Mouse (Mus musculus): ENCODE measurements around the gene Rpl29. TPM values are rescaled to one million over a fixed set of nuclear protein-coding genes. Genes with fewer than 3 reads are reported as not detected.

Gene Rpl29
- polyA plus RNA-seq, 1 experiment from 2014 or later = 931 TPM

DNA sequence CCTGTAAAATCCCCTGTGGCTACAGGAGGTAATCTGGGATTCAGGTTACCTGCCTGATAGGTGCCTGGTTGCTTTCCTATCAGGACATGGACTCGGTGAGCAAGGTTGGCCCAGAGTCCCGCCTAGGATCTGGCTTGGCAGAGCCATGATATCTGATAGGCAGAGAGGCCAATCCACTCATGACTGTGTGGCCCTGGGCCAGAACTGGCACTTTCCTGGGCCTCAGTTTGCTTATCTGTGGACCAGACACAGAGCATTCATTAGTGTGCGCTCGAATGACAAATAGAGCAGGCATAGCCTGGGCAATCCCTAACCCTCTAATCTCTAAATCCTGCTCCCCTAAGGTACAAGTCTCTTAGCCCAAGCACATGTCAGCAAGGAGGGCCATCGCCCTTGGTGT lies 27.1 kb upstream of the Rpl29 start:
- H3K9ac ChIP-seq (ENCODE audit: low read depth, low read length) = no peak overlapping the region
- H3K4me3 ChIP-seq (ENCODE audit: low read length) = no peak overlapping the region
- no peak overlapping the region for H3K27ac ChIP-seq (ENCODE audit: low read length)
- 67% methylated on average over 5 of the region's 5 CpGs for WGBS
- H3K36me3 ChIP-seq (ENCODE audit: control insufficient read depth, insufficient read depth, low read length) = no peaks in the 10 kb centered on the region
- no peaks in the 10 kb centered on the region for H3K9me3 ChIP-seq (ENCODE audit: control insufficient read depth, low read length)
- no peaks in the 10 kb centered on the region for H3K27me3 ChIP-seq (replicated peaks; ENCODE audit: control insufficient read depth, insufficient read depth, low read length)
- H3K4me2 ChIP-seq (ENCODE audit: low read depth, low read length) = no peak overlapping the region
- no peak for ATAC-seq
- peaks cover 21% of the 10 kb centered on the region; the same call in 1 of the 2 replicates for H3K4me1 ChIP-seq (ENCODE audit: control insufficient read depth, insufficient read depth, low read length)

DNA sequence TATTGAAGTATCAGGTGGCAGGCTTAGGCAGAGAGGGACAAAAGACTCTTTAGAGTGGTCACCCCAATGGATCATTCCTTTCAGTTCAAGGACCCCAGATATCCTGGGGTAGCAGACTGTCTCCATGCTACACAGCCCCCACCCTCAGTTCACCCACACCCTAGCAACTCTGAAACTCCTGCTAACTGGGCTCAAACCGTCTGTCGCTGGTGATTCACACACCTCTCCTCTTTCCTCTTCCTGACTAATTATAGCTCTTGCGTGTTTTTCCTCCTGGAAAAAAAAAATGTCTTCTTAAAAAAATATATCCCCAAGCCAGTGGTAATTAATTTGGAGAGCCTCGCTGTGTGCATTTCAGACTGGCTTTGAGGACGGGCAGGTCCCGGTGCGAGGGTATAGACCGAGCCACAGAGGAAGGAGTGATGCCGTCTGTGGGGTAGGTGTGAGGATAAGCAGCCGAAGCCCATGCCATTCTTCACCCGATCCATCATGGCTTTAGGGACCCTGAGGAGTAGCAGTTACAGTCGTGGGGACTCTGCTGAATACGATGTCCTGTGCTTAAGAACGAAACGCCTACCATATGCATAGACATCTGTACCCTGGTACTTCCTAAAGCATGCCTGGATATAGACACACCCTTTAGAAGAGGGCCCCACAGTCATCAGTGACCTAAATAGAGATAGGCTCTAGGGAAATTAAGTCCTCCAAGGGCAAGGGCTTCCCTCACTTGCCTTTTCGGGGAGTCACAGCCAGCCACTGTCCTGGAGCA lies 26.5 kb upstream of the Rpl29 start:
- ATAC-seq = no peak
- H3K4me2 ChIP-seq (ENCODE audit: low read depth, low read length) = no peak overlapping the region
- no peaks in the 10 kb centered on the region for H3K36me3 ChIP-seq (ENCODE audit: control insufficient read depth, insufficient read depth, low read length)
- peaks cover 20% of the 10 kb centered on the region; the same call in 1 of the 2 replicates for H3K4me1 ChIP-seq (ENCODE audit: control insufficient read depth, insufficient read depth, low read length)
- H3K27me3 ChIP-seq (replicated peaks; ENCODE audit: control insufficient read depth, insufficient read depth, low read length) = no peaks in the 10 kb centered on the region
- no peak overlapping the region for H3K4me3 ChIP-seq (ENCODE audit: low read length)
- no peak overlapping the region for H3K27ac ChIP-seq (ENCODE audit: low read length)
- no peaks in the 10 kb centered on the region for H3K9me3 ChIP-seq (ENCODE audit: control insufficient read depth, low read length)
- no peak overlapping the region for H3K9ac ChIP-seq (ENCODE audit: low read depth, low read length)
- 81% methylated on average over 16 of the region's 16 CpGs for WGBS

DNA sequence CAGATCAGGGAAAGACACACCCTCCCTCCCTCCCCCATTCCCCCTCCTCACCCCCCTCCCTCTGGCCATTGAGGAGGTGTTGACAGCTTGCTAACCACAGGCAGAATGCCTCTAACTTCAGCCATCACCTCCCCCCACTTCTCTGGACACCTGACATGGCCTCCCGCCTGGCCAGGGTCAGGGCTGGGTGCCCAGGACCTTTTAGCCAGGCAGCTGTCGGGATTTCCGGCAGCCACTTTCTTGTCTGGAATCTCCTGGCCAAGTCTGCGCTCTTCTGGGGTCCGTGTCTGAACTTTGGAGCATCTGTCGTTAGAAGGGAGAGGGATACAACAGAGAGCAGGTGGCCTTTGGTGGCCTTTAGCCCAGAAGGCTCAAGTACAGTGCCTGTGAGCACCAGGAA lies 24.0 kb upstream of the Rpl29 start:
- Histone ChIP-seq H3K9ac (ENCODE audit: low read depth, low read length) (no peak overlapping the region), H3K4me1 (ENCODE audit: control insufficient read depth, insufficient read depth, low read length) (peaks cover 13% of the 10 kb centered on the region; the same call in 1 of the 2 replicates), H3K9me3 (ENCODE audit: control insufficient read depth, low read length) (no peaks in the 10 kb centered on the region), H3K27me3 (replicated peaks; ENCODE audit: control insufficient read depth, insufficient read depth, low read length) (no peaks in the 10 kb centered on the region), H3K4me3 (ENCODE audit: low read length) (no peak overlapping the region), H3K27ac (ENCODE audit: low read length) (no peak overlapping the region), H3K36me3 (ENCODE audit: control insufficient read depth, insufficient read depth, low read length) (no peaks in the 10 kb centered on the region), H3K4me2 (ENCODE audit: low read depth, low read length) (no peak overlapping the region)
- WGBS = 27% methylated on average over 6 of the region's 6 CpGs
- ATAC-seq = no peak

GRCm38 (mm10) chr9:106406443-106407078 lies 22.7 kb upstream of the Rpl29 start:
- 53% methylated on average over 8 of the region's 8 CpGs for WGBS
- H3K4me2 ChIP-seq (ENCODE audit: low read depth, low read length) = no peak overlapping the region

DNA sequence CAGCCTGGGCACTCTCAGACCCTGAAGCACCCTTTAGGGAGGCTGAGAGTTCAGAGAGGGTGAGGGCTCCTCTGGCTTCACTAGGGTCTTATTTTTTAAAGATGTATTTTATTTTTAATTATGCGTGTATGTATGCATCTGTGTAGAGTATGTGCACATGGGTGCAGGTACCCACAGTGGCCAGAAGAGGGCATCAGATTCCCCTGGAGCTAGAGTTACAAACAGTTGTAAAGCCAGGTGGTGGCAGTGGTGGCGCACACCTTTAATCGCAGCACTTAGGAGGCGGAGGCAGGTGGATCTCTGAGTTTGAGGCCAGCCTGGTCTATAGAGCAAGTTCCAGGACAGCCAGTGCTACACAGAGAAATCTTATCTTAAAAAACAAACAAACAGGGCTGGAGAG lies 20.2 kb upstream of the Rpl29 start:
- no peak overlapping the region for H3K4me3 ChIP-seq (ENCODE audit: low read length)
- no peak overlapping the region for H3K9ac ChIP-seq (ENCODE audit: low read depth, low read length)
- H3K27ac ChIP-seq (ENCODE audit: low read length) = no peak overlapping the region
- H3K9me3 ChIP-seq (ENCODE audit: control insufficient read depth, low read length) = no peaks in the 10 kb centered on the region
- WGBS = 96% methylated on average over 4 of the region's 4 CpGs
- no peak for ATAC-seq
- peaks cover 13% of the 10 kb centered on the region; the same call in 1 of the 2 replicates for H3K4me1 ChIP-seq (ENCODE audit: control insufficient read depth, insufficient read depth, low read length)
- H3K27me3 ChIP-seq (replicated peaks; ENCODE audit: control insufficient read depth, insufficient read depth, low read length) = no peaks in the 10 kb centered on the region
- no peak overlapping the region for H3K4me2 ChIP-seq (ENCODE audit: low read depth, low read length)
- no peaks in the 10 kb centered on the region for H3K36me3 ChIP-seq (ENCODE audit: control insufficient read depth, insufficient read depth, low read length)

More at GRCm38 (mm10) chr9:106406443-106407078, 22.7 kb upstream of the Rpl29 start:
- Histone ChIP-seq H3K4me3 (ENCODE audit: low read length) (no peak overlapping the region), H3K9me3 (ENCODE audit: control insufficient read depth, low read length) (no peaks in the 10 kb centered on the region), H3K36me3 (ENCODE audit: control insufficient read depth, insufficient read depth, low read length) (no peaks in the 10 kb centered on the region), H3K27me3 (replicated peaks; ENCODE audit: control insufficient read depth, insufficient read depth, low read length) (no peaks in the 10 kb centered on the region), H3K9ac (ENCODE audit: low read depth, low read length) (no peak overlapping the region), H3K4me1 (ENCODE audit: control insufficient read depth, insufficient read depth, low read length) (peaks cover 13% of the 10 kb centered on the region; the same call in 1 of the 2 replicates), H3K27ac (ENCODE audit: low read length) (no peak overlapping the region)
- no peak for ATAC-seq

GRCm38 (mm10) chr9:106410086-106410650 lies 19.1 kb upstream of the Rpl29 start:
- no peak for ATAC-seq
- H3K4me1 ChIP-seq (ENCODE audit: control insufficient read depth, insufficient read depth, low read length) = peaks cover 10% of the 10 kb centered on the region; the same call in 1 of the 2 replicates
- WGBS = 82% methylated on average over 2 of the region's 2 CpGs

GRCm38 (mm10) chr9:106411091-106411594 lies 18.1 kb upstream of the Rpl29 start:
- no peak overlapping the region for H3K4me3 ChIP-seq (ENCODE audit: low read length)
- H3K36me3 ChIP-seq (ENCODE audit: control insufficient read depth, insufficient read depth, low read length) = no peaks in the 10 kb centered on the region
- H3K9me3 ChIP-seq (ENCODE audit: control insufficient read depth, low read length) = no peaks in the 10 kb centered on the region
- H3K27me3 ChIP-seq (replicated peaks; ENCODE audit: control insufficient read depth, insufficient read depth, low read length) = no peaks in the 10 kb centered on the region
- 64% methylated on average over 9 of the region's 9 CpGs for WGBS
- ATAC-seq = no peak
- H3K9ac ChIP-seq (ENCODE audit: low read depth, low read length) = no peak overlapping the region
- peaks cover 7% of the 10 kb centered on the region; the same call in 1 of the 2 replicates for H3K4me1 ChIP-seq (ENCODE audit: control insufficient read depth, insufficient read depth, low read length)
- no peak overlapping the region for H3K4me2 ChIP-seq (ENCODE audit: low read depth, low read length)
- no peak overlapping the region for H3K27ac ChIP-seq (ENCODE audit: low read length)

More at GRCm38 (mm10) chr9:106410086-106410650, 19.1 kb upstream of the Rpl29 start:
- H3K9ac ChIP-seq (ENCODE audit: low read depth, low read length) = no peak overlapping the region
- no peak overlapping the region for H3K4me2 ChIP-seq (ENCODE audit: low read depth, low read length)
- H3K27ac ChIP-seq (ENCODE audit: low read length) = no peak overlapping the region
- no peaks in the 10 kb centered on the region for H3K27me3 ChIP-seq (replicated peaks; ENCODE audit: control insufficient read depth, insufficient read depth, low read length)
- no peaks in the 10 kb centered on the region for H3K36me3 ChIP-seq (ENCODE audit: control insufficient read depth, insufficient read depth, low read length)
- no peak overlapping the region for H3K4me3 ChIP-seq (ENCODE audit: low read length)
- no peaks in the 10 kb centered on the region for H3K9me3 ChIP-seq (ENCODE audit: control insufficient read depth, low read length)

DNA sequence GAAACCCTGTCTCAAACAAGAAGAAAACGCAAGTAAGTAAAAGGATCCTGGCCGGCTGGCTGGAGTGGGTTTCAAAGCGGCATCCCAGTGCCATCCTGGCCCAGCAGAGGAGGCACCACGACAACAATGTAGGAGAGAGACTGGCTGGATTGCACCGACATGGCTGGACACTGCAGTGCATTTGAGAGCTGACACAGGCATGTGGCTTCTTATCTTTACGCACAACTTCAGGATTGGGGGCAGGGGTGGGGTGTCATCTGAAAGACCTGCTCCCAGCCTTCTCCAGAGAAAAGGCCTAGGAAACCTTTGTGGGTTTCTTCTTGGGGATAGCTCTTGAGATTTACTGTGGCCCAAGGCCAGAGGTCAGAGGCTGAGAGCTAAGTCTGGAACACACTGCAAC lies 17.5 kb upstream of the Rpl29 start:
- H3K27me3 ChIP-seq (replicated peaks; ENCODE audit: control insufficient read depth, insufficient read depth, low read length) = no peaks in the 10 kb centered on the region
- no peaks in the 10 kb centered on the region for H3K36me3 ChIP-seq (ENCODE audit: control insufficient read depth, insufficient read depth, low read length)
- H3K9ac ChIP-seq (ENCODE audit: low read depth, low read length) = no peak overlapping the region
- H3K27ac ChIP-seq (ENCODE audit: low read length) = no peak overlapping the region
- 67% methylated on average over 6 of the region's 6 CpGs for WGBS
- no peaks in the 10 kb centered on the region for H3K9me3 ChIP-seq (ENCODE audit: control insufficient read depth, low read length)
- no peak overlapping the region for H3K4me2 ChIP-seq (ENCODE audit: low read depth, low read length)
- no peak overlapping the region for H3K4me3 ChIP-seq (ENCODE audit: low read length)
- H3K4me1 ChIP-seq (ENCODE audit: control insufficient read depth, insufficient read depth, low read length) = peaks cover 1% of the 10 kb centered on the region; the same call in 1 of the 2 replicates
- no peak for ATAC-seq

DNA sequence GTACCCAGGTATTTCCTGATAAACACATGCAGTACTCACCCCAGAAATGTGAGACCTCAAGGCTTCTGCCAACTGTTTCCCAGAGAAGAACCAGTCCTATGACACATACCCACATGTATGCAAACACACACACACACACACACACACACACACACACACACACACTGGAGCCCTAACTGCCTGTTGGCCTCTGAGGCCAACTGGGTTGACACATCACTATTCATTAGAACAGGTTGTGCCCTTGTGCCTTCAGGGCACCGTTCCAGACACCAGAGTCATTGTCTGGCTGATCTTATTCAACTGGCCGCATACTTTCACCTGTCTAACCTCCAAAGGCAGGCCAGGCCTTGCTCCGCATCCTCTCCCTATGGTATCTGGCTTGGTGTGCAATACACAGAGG lies 17.0 kb upstream of the Rpl29 start:
- H3K4me2 ChIP-seq (ENCODE audit: low read depth, low read length) = no peak overlapping the region
- 83% methylated on average over 3 of the region's 3 CpGs for WGBS
- H3K9ac ChIP-seq (ENCODE audit: low read depth, low read length) = no peak overlapping the region

More for the DNA sequence above, 17.0 kb upstream of the Rpl29 start:
- Histone ChIP-seq H3K27ac (ENCODE audit: low read length) (no peak overlapping the region), H3K36me3 (ENCODE audit: control insufficient read depth, insufficient read depth, low read length) (no peaks in the 10 kb centered on the region), H3K4me3 (ENCODE audit: low read length) (no peak overlapping the region), H3K27me3 (replicated peaks; ENCODE audit: control insufficient read depth, insufficient read depth, low read length) (no peaks in the 10 kb centered on the region), H3K4me1 (ENCODE audit: control insufficient read depth, insufficient read depth, low read length) (no peaks in the 10 kb centered on the region), H3K9me3 (ENCODE audit: control insufficient read depth, low read length) (no peaks in the 10 kb centered on the region)
- ATAC-seq = no peak
